Mouse (Mus musculus) liver, postnatal 0 days (tissue): ENCODE measurements at regions not wholly inside any gene's neighbourhood (a gene's known extent, or its start where the extent isn't known, plus 50 kb on each side); places are given as distances from the start of the nearest gene placed in this dataset.
"Not testable (repeated sequence)": the region's sequence is repeated elsewhere in the genome, so short reads cannot be mapped to it uniquely, and the experiment has no call there.

Experiments
- ATAC-seq: fragments of 200-750 bp; cut with Nextera tagmentation; 2 replicates; pipeline ENCODE4 v1.8.0; 2017; ENCODE audit warnings: mild to moderate bottlenecking, moderate library complexity
- DNase-seq: peaks from one replicate; pipeline ENCODE4 v3.0.0-alpha.2; 2016
- H3K27ac ChIP-seq: fragments of 300-500 bp; sonication (generic); 2 replicates; pipeline ENCODE4 v1.5.1; 2014; ENCODE audit warnings: antibody characterized with exemption, moderate library complexity, mild to moderate bottlenecking, low read depth
- H3K27me3 ChIP-seq: fragments of 300-500 bp; sonication (generic); 2 replicates; pipeline ENCODE4 v1.6.1; 2014; ENCODE audit warnings: low read length, control low read depth, mixed read lengths; ENCODE audit not compliant: insufficient read depth
- H3K36me3 ChIP-seq: fragments of 300-500 bp; sonication (generic); replicated peaks from 2 replicates; pipeline ENCODE4 v1.6.1; 2014; ENCODE audit warnings: mild to moderate bottlenecking, control low read depth, low read length, moderate library complexity, mixed read lengths; ENCODE audit not compliant: insufficient read depth
- H3K4me1 ChIP-seq: fragments of 300-500 bp; sonication (generic); 2 replicates; pipeline ENCODE4 v1.6.1; 2014; ENCODE audit warnings: antibody characterized with exemption, mild to moderate bottlenecking, control low read depth; ENCODE audit not compliant: insufficient read depth
- H3K4me2 ChIP-seq: fragments of 300-500 bp; sonication (generic); 2 replicates; pipeline ENCODE4 v1.6.1; 2014; ENCODE audit warnings: low read depth, mild to moderate bottlenecking, low read length, moderate library complexity, mixed read lengths
- H3K4me3 ChIP-seq: fragments of 300-500 bp; sonication (generic); 2 replicates; pipeline ENCODE4 v1.5.1; 2014; ENCODE audit warnings: low read depth, low read length
- H3K9ac ChIP-seq: fragments of 300-500 bp; sonication (generic); replicated peaks from 2 replicates; pipeline ENCODE4 v1.6.1; 2014; ENCODE audit warnings: mild to moderate bottlenecking, moderate library complexity
- H3K9me3 ChIP-seq: fragments of 300-500 bp; sonication (generic); 2 replicates; pipeline ENCODE4 v1.6.1; 2016; ENCODE audit warnings: mild to moderate bottlenecking, control low read depth, low read length, mixed read lengths
- CTCF ChIP-seq: sonication (generic); IDR thresholded peaks from 2 replicates; pipeline ENCODE4 v1.5.1; 2016; ENCODE audit warnings: antibody characterized with exemption, low read depth
- EP300 ChIP-seq: IDR thresholded peaks from 2 replicates; pipeline ENCODE4 v1.6.1; 2016; ENCODE audit warnings: antibody characterized with exemption, low read depth, mild to moderate bottlenecking
- WGBS: fragments of 180-500 bp; shearing (Covaris S2); extraction: QIAGEN DNeasy Blood & Tissue Kit; methylation state at CpG from one replicate; pipeline ENCODE4 v1.1.7; 2014; ENCODE audit not compliant: insufficient replicate concordance; 5-methylcytosine and 5-hydroxymethylcytosine counted together

DNA sequence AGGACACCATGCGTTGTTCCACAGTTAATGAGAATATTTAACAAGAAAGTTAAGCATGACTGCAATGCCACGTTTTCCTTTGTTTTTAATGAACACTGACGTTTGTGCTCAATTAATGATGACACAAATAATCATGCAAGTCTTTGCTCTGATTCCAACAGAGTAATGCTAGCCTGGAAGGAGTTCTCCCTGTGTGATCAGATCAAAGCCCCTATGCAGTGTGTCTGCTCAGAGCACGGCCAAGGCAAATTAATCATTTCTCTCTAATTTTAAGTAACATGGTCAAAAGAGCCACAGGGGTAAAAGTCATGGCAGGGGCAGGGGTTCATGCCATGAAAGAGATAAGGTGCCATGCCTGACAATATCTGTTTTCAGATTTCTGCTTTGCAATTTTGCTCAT lies 618.2 kb upstream of the Cdh8 start:
- Histone ChIP-seq H3K9me3 (no peaks in the 10 kb centered on the region), H3K9ac (no peak overlapping the region), H3K27me3 (no peaks in the 10 kb centered on the region), H3K4me1 (no peaks in the 10 kb centered on the region), H3K36me3 (no peaks in the 10 kb centered on the region), H3K4me3 (no peak overlapping the region), H3K4me2 (no peak overlapping the region), H3K27ac (no peak overlapping the region)
- WGBS = 63% methylated on average over 4 of the region's 4 CpGs
- ATAC-seq = no peak
- DNase-seq = no peak
- TF ChIP-seq CTCF (no peak), EP300 (no peak)

DNA sequence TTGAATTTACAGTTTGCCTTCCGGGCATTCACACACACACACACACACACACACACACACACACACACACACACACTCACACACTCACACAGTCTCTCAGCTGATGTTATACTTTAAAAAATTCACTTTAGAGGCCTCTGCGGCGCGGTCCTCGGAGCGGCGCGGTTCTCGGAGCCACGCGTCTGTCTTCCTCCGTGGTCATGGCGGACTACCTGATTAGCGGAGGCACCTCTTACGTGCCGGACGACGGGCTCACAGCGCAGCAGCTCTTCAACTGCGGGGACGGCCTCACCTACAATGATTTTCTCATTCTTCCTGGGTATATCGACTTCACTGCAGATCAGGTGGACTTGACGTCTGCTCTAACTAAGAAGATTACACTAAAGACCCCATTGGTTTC lies 614.1 kb upstream of the Cdh8 start:
- not testable (repeated sequence) for H3K9ac ChIP-seq, H3K27ac ChIP-seq, DNase-seq, H3K4me1 ChIP-seq, H3K27me3 ChIP-seq, H3K36me3 ChIP-seq, H3K9me3 ChIP-seq, H3K4me2 ChIP-seq, H3K4me3 ChIP-seq
- WGBS = 94% methylated on average over 19 of the region's 23 CpGs
- ATAC-seq = peak; percentile 36; the same call in 1 of the 2 replicates

DNA sequence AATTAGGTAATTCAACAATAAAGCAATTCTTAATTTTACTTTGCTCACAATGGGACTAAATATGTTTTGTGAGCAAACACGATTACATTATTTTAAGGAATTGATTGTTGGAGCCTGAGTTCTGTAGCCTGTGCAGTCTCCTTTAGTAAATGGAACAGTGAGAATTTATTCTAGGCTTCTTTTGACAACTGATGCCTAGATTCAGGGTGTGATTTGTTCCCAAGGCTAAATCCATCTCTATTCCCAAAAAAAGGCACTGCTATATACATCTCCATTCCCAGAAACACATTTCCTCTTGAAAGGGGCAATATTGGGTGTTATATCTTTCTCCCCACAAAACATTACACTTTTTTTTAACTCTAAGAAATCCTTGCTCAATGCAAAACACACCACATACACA lies 599.4 kb upstream of the Cdh8 start:
- no peak overlapping the region for H3K9ac ChIP-seq
- H3K27me3 ChIP-seq = no peaks in the 10 kb centered on the region
- no peak overlapping the region for H3K4me2 ChIP-seq
- H3K4me1 ChIP-seq = no peaks in the 10 kb centered on the region
- ATAC-seq (no peak), DNase-seq (no peak)
- H3K27ac ChIP-seq = no peak overlapping the region
- H3K4me3 ChIP-seq = no peak overlapping the region
- TF ChIP-seq EP300 (no peak), CTCF (no peak)
- 69% methylated on average over 1 of the region's 1 CpGs for WGBS
- no peaks in the 10 kb centered on the region for H3K36me3 ChIP-seq
- H3K9me3 ChIP-seq = 0 out of 2 replicates have a peak, but pooled peaks cover 2% of the 10 kb centered on the region

DNA sequence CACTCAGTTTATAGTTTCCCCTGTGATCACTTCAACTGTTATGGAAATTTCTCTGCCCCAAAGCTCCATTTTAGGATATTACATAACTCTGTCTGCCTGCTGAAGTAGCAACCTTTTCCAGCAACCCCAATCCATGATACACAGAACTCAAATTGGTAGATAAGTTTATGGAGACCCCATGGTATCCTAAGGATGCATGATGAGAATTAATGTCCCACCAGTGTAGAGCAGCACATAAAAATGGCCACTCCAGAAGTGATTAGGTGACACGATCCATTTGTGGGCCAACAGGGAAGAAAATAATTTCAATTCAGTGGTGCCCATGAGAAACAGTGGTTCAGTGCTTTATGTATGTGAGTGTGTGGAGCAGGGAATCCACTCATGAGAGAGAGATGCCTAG lies 583.3 kb upstream of the Cdh8 start:
- TF ChIP-seq EP300 (no peak), CTCF (no peak)
- ATAC-seq = no peak
- H3K9ac ChIP-seq = no peak overlapping the region
- H3K27ac ChIP-seq = no peak overlapping the region
- H3K4me2 ChIP-seq = no peak overlapping the region
- no peaks in the 10 kb centered on the region for H3K36me3 ChIP-seq
- 74% methylated on average over 1 of the region's 1 CpGs for WGBS
- H3K4me3 ChIP-seq = no peak overlapping the region
- no peaks in the 10 kb centered on the region for H3K27me3 ChIP-seq
- H3K9me3 ChIP-seq = no peaks in the 10 kb centered on the region
- no peaks in the 10 kb centered on the region for H3K4me1 ChIP-seq
- no peak for DNase-seq

DNA sequence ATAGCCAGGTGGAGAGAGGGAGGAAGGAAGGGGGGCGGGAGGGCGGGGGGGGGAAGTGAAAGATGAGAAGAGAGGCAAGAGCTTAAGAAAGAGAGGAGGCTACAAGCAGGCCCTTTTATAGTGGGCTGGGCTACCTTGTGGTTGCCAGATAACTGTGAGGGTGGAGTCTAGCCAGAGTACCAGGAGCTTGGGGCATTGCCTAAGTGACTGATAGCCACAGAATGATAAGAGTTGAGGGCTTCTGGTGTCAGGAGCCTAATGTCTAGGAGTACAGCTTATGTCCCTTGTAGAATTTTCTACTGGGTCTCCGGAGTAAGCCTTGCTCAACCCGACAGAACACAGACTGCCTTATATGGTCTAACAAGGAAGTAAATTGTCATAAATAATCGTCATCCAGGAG lies 567.4 kb upstream of the Cdh8 start:
- H3K4me2 ChIP-seq = no peak overlapping the region
- no peak overlapping the region for H3K27ac ChIP-seq
- 55% methylated on average over 5 of the region's 5 CpGs for WGBS
- H3K27me3 ChIP-seq = no peaks in the 10 kb centered on the region
- TF ChIP-seq EP300 = no peak
- no peak for TF ChIP-seq CTCF
- H3K36me3 ChIP-seq = no peaks in the 10 kb centered on the region
- H3K4me3 ChIP-seq = no peak overlapping the region
- H3K9ac ChIP-seq = no peak overlapping the region
- no peak for DNase-seq
- no peak for ATAC-seq
- H3K9me3 ChIP-seq = no peaks in the 10 kb centered on the region
- no peaks in the 10 kb centered on the region for H3K4me1 ChIP-seq

DNA sequence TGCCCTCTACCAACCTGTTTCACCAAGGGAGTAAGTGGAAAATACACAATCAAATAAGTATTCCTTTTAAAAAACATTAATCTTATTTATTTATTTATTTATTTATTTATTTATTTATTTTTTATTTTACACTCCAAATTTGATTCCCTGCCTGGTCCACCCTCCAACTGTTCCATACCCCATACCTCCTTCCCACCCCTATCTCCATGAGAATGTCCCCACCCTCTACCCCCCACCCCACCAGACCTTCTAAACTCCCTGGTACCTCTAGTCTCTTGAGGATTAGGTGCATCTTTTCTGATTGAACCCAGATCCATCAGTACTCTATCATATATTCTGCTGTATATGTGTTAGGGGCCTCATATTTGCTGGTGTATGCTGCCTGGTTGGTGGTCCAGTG lies 538.4 kb upstream of the Cdh8 start:
- DNase-seq = no peak
- no peak overlapping the region for H3K4me2 ChIP-seq
- no peaks in the 10 kb centered on the region for H3K36me3 ChIP-seq
- TF ChIP-seq EP300 (no peak), CTCF (no peak)
- no peaks in the 10 kb centered on the region for H3K27me3 ChIP-seq
- no peak overlapping the region for H3K27ac ChIP-seq
- no peaks in the 10 kb centered on the region for H3K4me1 ChIP-seq
- ATAC-seq = no peak
- no peaks in the 10 kb centered on the region for H3K9me3 ChIP-seq
- H3K4me3 ChIP-seq = no peak overlapping the region
- no peak overlapping the region for H3K9ac ChIP-seq

DNA sequence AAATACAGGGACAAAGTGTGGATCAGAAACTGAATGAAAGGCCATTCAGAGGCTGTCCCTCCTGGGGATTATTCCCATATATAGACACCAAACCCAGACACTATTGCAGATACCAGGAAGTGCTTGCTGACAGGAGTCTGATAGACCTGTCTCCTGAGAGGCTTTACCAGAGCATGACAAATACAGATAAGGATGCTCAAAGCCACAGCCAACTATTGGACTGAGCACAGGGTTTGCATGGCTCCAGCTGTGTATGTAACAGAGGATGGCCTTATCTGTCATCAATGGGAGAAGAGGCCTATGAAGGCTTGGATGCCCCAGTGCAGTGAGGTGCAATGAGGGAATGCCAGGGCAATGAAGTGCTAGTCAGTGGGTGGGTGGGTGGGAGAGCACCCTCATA lies 537.6 kb upstream of the Cdh8 start:
- no peak overlapping the region for H3K4me2 ChIP-seq
- H3K9ac ChIP-seq = no peak overlapping the region
- H3K36me3 ChIP-seq = no peaks in the 10 kb centered on the region
- TF ChIP-seq EP300 (no peak), CTCF (no peak)
- DNase-seq (no peak), ATAC-seq (no peak)
- no peak overlapping the region for H3K27ac ChIP-seq
- no peaks in the 10 kb centered on the region for H3K9me3 ChIP-seq
- no peaks in the 10 kb centered on the region for H3K27me3 ChIP-seq
- no peaks in the 10 kb centered on the region for H3K4me1 ChIP-seq
- H3K4me3 ChIP-seq = no peak overlapping the region
